Mouse (Mus musculus) kidney, postnatal 0 days (tissue): Measurements from ENCODE around the gene P4ha2. TPM values are rescaled to one million over a fixed set of nuclear protein-coding genes. Genes with fewer than 3 reads are reported as not detected.
"Not testable (repeated sequence)": the region's sequence is repeated elsewhere in the genome, so short reads cannot be mapped to it uniquely, and the experiment has no call there.

Source experiments
- ATAC-seq: fragments of 200-750 bp; cut with Nextera tagmentation; replicated peaks from 2 replicates; pipeline ENCODE4 v1.8.0; 2017; ENCODE audit warnings: low read depth, moderate number of reproducible peaks, moderate TSS enrichment, moderate library complexity; ENCODE audit not compliant: low FRiP score
- DNase-seq: peaks from one replicate; pipeline ENCODE4 v3.0.0-alpha.2; 2016; ENCODE audit warnings: low spot score
- H3K27ac ChIP-seq: fragments of 300-500 bp; sonication (generic); 2 replicates; pipeline ENCODE4 v1.5.1; 2014; ENCODE audit warnings: mild to moderate bottlenecking
- H3K27me3 ChIP-seq: fragments of 300-500 bp; sonication (generic); 2 replicates; pipeline ENCODE4 v1.6.1; 2014; ENCODE audit warnings: low read length, mixed read lengths; ENCODE audit not compliant: insufficient read depth
- H3K36me3 ChIP-seq: fragments of 300-500 bp; sonication (generic); 2 replicates; pipeline ENCODE4 v1.6.1; 2014; ENCODE audit warnings: low read length, mixed read lengths; ENCODE audit not compliant: insufficient read depth
- H3K4me1 ChIP-seq: fragments of 300-500 bp; sonication (generic); replicated peaks from 2 replicates; pipeline ENCODE4 v1.6.1; 2014; ENCODE audit warnings: antibody characterized with exemption, low read length, mixed read lengths; ENCODE audit not compliant: insufficient read depth
- H3K4me2 ChIP-seq: fragments of 300-500 bp; sonication (generic); 2 replicates; pipeline ENCODE4 v1.6.1; 2014; ENCODE audit warnings: mild to moderate bottlenecking, low read length, moderate library complexity, mixed read lengths
- H3K4me3 ChIP-seq: fragments of 300-500 bp; sonication (generic); replicated peaks from 2 replicates; pipeline ENCODE4 v1.5.1; 2014; ENCODE audit warnings: low read depth, low read length
- H3K9ac ChIP-seq: fragments of 300-500 bp; sonication (generic); 2 replicates; pipeline ENCODE4 v1.6.1; 2014; ENCODE audit warnings: low read depth, low read length
- H3K9me3 ChIP-seq: fragments of 300-500 bp; sonication (generic); replicated peaks from 2 replicates; pipeline ENCODE4 v1.6.1; 2016; ENCODE audit warnings: low read length, inconsistent platforms, mixed read lengths
- CTCF ChIP-seq: IDR thresholded peaks from 2 replicates; pipeline ENCODE4 v1.5.1; 2016; ENCODE audit warnings: antibody characterized with exemption, low read depth, mild to moderate bottlenecking, moderate library complexity
- whole genome bisulfite sequencing: fragments of 180-500 bp; shearing (Covaris S2); extraction: QIAGEN DNeasy Blood & Tissue Kit; methylation state at CpG from one replicate; pipeline ENCODE4 v1.1.7; 2014; 5-methylcytosine and 5-hydroxymethylcytosine counted together
- polyA plus RNA-seq: library from polyadenylated mRNA; unstranded; fragments of >200 nt; fragmentation: Nextera tagmentation; extraction: Ambion mirVana; gene quantifications from 2 replicates; pipeline ENCODE4 v1.2.1, GENCODE M21; 2015

Gene P4ha2
- polyA plus RNA-seq, 1 experiment from 2014 or later, result 11.2 TPM

DNA sequence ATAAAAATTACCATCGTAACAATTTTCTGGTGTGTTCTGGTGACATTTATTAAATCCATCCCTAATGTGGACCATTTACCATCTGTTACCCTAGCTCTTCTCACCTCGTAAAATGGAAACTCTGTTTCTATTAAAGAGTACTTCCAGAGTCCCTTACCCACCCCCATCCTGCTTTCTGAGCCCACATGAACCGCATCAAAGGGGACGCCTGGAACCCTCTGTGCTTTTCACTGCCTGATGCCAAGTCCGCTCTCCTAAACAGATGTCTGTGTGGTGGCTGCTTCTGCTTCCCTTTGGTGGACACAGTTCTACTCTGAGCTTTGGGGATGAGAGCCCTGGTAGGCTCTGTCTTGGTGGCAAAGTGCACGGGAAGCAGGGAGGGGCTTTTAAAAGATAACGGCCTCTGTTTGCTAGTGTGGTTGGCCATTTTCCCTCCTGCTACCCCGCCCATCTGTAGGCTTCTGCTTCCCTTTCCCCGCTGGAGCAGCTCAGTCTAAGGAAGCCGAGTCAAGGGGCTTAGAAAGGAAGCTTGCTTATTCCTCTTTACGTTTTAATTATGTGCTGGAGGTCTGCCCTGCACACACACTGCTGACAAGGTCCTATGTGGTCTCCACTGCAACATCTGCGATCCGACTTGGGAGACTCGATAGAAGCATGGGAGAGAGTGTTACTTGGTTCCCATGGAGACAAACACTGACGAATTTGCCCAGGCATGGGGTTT lies 26.9 kb downstream of the P4ha2 start:
- Histone ChIP-seq H3K9me3 (no peaks in the 10 kb centered on the region), H3K4me3 (no peak overlapping the region), H3K36me3 (no peaks in the 10 kb centered on the region), H3K27ac (no peak overlapping the region), H3K9ac (no peak overlapping the region), H3K4me2 (no peak overlapping the region), H3K27me3 (no peaks in the 10 kb centered on the region), H3K4me1 (no peaks in the 10 kb centered on the region)
- ATAC-seq (no peak), DNase-seq (peak; percentile 49)
- WGBS, result 38% methylated on average over 15 of the region's 15 CpGs
- no peak for TF ChIP-seq CTCF

DNA sequence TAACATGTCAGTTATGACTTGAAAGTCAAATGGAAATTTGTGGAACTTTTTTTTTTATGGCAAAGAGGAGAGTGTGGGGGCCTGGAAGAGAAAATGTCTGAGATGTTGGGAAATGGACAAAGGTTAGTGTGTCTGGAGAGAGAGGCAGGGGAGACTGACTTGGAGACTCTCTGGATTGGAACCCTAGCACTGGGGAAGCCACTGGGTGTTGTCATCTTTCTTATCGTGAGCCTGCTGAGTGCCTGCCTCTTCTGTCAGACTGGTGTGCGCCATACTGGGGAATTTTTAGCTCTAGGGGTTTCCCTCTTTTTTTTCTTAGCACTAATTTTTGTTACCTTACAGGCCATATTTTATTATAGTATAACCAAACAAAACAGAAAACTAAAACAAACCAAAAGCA lies 27.5 kb downstream of the P4ha2 start:
- DNase-seq (no peak), ATAC-seq (no peak)
- no peaks in the 10 kb centered on the region; the same call in 1 of the 2 replicates for H3K36me3 ChIP-seq
- H3K9me3 ChIP-seq, result no peaks in the 10 kb centered on the region
- WGBS, result 70% methylated on average over 2 of the region's 2 CpGs
- H3K27me3 ChIP-seq, result no peaks in the 10 kb centered on the region
- H3K27ac ChIP-seq, result no peak overlapping the region
- no peaks in the 10 kb centered on the region for H3K4me1 ChIP-seq
- TF ChIP-seq CTCF, result no peak
- no peak overlapping the region for H3K9ac ChIP-seq
- H3K4me3 ChIP-seq, result no peak overlapping the region
- no peak overlapping the region for H3K4me2 ChIP-seq

DNA sequence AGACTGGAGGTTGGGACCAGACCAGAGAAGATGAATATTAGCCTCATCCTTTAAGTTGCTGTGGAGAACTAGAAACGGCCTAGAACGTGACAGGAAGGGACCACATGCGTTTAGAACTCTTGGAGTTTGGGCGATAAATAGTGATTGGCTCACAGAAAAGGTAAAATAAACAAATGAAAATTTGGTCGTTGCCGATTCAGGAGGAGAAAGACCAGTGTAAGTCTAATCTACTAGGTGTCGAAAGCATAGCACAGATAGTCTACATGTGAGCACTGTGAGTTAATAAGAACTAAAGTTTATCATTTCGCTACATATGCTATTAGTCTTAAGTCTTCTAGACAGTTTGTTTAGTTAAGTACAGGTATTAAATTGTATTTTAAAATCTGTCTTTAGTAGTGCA lies 30.1 kb downstream of the P4ha2 start:
- H3K4me2 ChIP-seq, result no peak overlapping the region
- DNase-seq (no peak), ATAC-seq (no peak)
- H3K9me3 ChIP-seq, result no peaks in the 10 kb centered on the region
- no peak overlapping the region for H3K9ac ChIP-seq
- no peaks in the 10 kb centered on the region for H3K27me3 ChIP-seq
- H3K4me3 ChIP-seq, result no peak overlapping the region
- no peaks in the 10 kb centered on the region for H3K4me1 ChIP-seq
- no peaks in the 10 kb centered on the region; the same call in 1 of the 2 replicates for H3K36me3 ChIP-seq
- WGBS, result 90% methylated on average over 8 of the region's 8 CpGs
- no peak overlapping the region for H3K27ac ChIP-seq
- no peak for TF ChIP-seq CTCF

DNA sequence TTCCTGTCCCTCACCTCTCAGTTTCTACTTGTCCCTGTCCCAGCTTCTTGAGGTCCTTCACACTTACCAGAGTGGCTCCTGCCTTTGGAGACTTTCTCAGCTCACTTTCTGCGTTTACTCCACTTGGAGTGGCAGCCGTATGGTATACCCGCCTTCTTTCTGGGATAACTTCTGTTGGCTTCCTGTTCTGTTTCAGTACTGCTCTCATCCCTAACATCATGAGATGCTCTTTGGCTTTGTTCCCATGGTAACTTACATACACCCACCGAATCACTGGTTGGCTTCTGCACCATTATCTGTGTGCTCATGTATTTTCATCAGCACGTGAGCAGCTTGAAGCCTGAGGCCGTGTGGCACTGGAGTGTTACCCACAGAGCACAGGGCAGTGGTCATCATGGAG lies 30.8 kb downstream of the P4ha2 start:
- Histone ChIP-seq H3K4me1 (no peaks in the 10 kb centered on the region), H3K27me3 (no peaks in the 10 kb centered on the region), H3K9me3 (no peaks in the 10 kb centered on the region), H3K9ac (no peak overlapping the region), H3K4me2 (no peak overlapping the region), H3K27ac (no peak overlapping the region), H3K4me3 (no peak overlapping the region), H3K36me3 (no peaks in the 10 kb centered on the region; the same call in 1 of the 2 replicates)
- no peak for ATAC-seq
- WGBS, result 86% methylated on average over 6 of the region's 6 CpGs
- DNase-seq, result no peak
- TF ChIP-seq CTCF, result no peak

DNA sequence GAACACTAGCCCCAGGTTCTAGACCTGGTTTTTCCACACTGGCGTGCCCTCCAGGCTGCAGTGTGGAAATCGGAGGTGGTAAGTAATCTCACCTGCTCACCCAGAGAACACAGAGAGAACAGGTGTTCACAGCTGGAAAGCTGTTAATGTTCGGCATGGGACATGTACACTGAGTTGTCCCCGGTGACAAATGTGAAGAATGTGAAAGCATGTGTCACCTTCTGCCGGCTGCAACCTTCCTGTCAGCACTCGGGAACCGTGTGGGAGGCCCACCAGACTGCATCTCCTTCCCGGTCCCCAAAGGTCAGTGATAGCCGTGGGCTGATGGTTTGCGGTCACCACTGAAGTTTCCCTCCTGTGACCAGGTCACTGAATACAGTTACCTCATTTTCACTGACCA lies 32.4 kb downstream of the P4ha2 start:
- Histone ChIP-seq H3K9ac (no peak overlapping the region), H3K4me3 (no peak overlapping the region), H3K27me3 (no peaks in the 10 kb centered on the region), H3K36me3 (no peaks in the 10 kb centered on the region; the same call in 1 of the 2 replicates), H3K4me2 (no peak overlapping the region), H3K27ac (no peak overlapping the region), H3K9me3 (no peaks in the 10 kb centered on the region), H3K4me1 (no peaks in the 10 kb centered on the region)
- DNase-seq, result no peak
- TF ChIP-seq CTCF, result no peak
- 27% methylated on average over 10 of the region's 10 CpGs for WGBS
- ATAC-seq, result no peak

DNA sequence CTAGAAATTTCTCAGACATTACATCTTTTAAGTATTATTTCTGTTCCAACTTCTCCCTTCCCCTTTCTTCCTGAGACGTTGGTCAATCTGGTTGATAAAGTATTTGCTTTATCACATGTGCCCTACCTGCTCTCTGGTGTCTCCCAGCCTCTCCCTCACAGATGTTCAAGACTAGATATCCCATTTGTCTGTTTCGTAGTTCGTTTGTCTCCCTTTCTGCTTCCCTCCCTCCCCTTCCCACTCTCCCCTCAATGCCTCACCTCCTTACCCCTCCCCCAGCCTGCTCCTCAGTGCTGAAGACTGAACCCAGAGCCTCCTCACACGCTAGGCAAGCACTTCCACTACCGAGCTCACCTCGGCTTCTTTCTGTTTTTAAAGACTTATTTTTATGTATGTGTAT lies 35.0 kb downstream of the P4ha2 start:
- Histone ChIP-seq H3K36me3 (no peaks in the 10 kb centered on the region; the same call in 1 of the 2 replicates), H3K27me3 (no peaks in the 10 kb centered on the region), H3K4me1 (no peaks in the 10 kb centered on the region), H3K4me2 (no peak overlapping the region), H3K9ac (no peak overlapping the region), H3K4me3 (no peak overlapping the region), H3K27ac (no peak overlapping the region), H3K9me3 (no peaks in the 10 kb centered on the region)
- TF ChIP-seq CTCF, result no peak
- DNase-seq, result no peak
- 79% methylated on average over 6 of the region's 6 CpGs for WGBS
- ATAC-seq, result no peak

DNA sequence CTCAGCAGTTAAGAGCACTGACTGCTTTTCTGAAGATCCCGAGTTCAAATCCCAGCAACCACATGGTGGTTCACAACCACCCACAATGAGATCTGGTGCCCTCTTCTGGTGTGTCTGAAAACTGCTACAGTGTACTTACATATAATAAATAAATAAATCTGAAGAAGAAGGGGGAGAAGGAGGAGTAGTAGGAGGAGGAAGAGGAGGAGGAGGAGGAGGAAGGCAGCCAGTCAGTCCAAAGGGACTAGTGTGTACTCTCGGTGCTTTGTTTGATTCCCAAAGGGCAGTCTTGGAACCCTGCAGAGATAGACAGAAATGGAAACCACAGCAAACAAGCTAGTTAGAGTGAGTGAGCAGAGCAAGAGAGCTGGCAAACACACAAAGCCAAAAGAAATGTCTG lies 40.3 kb downstream of the P4ha2 start:
- ATAC-seq, result not testable (repeated sequence)

More for the DNA sequence above, 40.3 kb downstream of the P4ha2 start:
- not testable (repeated sequence) for H3K4me3 ChIP-seq, H3K9me3 ChIP-seq, H3K4me1 ChIP-seq, H3K4me2 ChIP-seq, H3K36me3 ChIP-seq, H3K27ac ChIP-seq, H3K27me3 ChIP-seq, H3K9ac ChIP-seq
- DNase-seq, result peak; percentile 30
- 53% methylated on average over 2 of the region's 2 CpGs for WGBS
